Mouse (Mus musculus) central nervous system, embryonic 14 days (tissue): ENCODE results near the gene Scrn1. TPM values are rescaled to one million over a fixed set of nuclear protein-coding genes. Genes with fewer than 3 reads are reported as not detected.

Experiments used
- polyA plus RNA-seq: library from polyadenylated mRNA; depleted of rRNA; stranded (reverse); fragments of >200 nt; gene quantifications from 2 replicates; pipeline ENCODE4 v1.2.3, GENCODE M21; 2012; rRNA removed

The Scrn1 gene
- polyA plus RNA-seq, result 63.2 and 78.4 TPM in 2 replicates

DNA sequence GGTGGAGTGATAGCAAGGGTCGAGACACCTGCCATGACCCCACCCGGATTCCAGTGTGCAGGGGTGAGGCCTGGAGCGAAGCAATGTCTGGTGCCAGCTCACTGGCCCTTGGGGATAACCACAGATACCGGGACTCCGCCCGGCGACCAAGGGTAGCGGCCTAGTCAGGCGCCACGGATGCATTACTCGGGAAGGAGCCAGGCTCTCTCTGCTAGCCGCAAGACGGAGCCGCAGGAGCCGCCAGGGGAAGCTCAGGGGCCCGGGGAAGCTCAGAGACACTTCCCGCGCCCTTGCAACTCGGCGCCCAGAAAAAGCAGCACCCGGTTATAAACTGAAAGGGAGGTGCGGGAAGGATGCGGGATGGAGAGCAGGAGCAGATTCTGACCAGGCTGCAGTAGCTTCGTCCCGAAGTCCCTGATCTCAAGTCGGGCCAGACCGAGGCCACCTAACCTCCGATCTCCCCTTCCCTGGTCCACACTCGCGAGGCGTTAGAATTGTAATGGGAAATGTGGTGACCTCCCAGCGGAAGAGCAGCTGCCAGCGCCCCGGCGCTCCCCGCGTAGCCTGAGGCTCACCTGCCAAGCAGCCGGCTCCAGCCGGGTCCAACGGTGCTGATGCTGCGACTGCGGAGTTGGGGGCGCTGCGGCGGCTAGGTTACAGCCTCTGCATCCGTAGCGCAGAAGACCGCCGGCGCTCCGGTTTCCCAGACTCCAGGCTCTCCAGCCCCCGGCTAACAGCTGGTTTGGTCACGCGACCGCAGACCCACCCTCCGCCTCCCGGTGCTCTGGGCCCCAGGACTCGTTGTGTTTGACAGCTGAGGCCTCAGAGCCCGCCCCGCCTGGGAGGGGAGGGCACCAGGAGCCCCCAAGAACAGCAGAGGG, at the start of gene Scrn1:
Scrn1 (minus strand) TSS at position 825 of the 881 bp plus-strand sequence.

DNA sequence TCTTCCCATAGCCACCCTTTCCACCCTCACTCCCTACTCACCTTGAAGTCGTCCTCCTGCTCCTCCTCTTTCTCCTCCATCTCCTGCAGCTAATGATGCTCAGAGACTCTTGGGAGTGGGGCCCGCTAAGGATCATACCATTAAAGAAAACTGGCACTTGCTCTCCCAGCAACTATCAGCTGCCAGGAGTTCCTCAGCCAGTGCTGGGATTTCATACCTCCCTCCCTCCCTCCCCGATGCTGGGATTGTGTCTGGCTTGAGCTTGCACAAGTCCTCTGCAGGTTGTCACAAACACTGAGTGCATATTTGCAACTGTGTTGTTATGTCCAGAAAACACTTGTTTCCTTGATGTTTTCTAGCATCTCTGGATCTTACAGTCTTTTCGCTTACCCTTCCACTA, 30.9 kb upstream of the Scrn1 start, which contains the start of gene Fkbp14:
Fkbp14 (minus strand) TSS at position 101 of the 400 bp plus-strand sequence.

DNA sequence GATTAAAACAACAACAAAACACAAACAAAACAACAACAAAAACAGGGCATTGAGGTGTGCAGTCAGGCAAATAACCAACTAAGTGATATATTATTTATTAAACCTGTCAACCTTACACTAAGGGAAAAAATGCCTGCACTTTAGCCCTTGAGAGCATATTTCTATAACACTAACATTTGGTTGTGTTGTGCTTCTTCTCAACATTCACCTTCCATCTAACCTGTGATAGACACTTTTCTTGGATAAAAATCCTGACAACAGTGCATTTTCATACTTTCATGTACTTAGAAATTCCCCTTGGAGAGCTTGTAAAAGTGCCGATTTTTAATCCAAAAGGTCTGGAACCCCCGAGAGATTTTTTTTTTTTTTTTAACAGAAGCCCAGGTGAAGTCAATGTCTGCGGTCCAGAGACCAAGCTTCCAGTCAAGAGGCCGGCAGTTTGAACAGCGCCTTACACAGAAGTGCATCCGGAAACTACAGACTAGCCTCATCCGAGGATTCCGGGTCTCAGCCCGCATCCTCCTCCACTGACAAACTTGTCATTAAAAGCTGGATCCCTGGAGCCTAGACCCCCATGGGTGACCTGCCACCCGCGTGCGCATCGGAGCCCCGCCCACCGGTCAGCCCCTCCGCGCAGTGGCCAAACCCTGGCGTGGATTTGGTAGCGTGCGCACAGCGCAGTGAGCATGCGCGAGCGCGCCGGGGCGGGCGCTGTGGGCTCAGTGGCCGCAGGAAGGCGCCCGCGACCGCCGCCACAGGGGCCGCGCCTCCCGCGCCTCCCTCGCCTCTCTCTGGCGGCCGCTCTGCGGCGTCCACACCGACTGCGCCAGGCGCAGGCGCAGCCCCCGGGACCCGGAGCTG, 28.4 kb upstream of the Scrn1 start, which contains the start of gene Plekha8:
Plekha8 (plus strand) TSS at position 643 of the 861 bp plus-strand sequence.

Other genes with a start within 250 kb of the Scrn1 start
- 2.3 and 2.5 TPM in 2 replicates for gene Prr15, start 240.7 kb downstream of the Scrn1 start, polyA plus RNA-seq
- 7.3 and 8.4 TPM in 2 replicates for gene Wipf3, start 136.9 kb downstream of the Scrn1 start, polyA plus RNA-seq
- 13.8 and 14.7 TPM in 2 replicates for gene Plekha8, start 28.6 kb upstream of the Scrn1 start, polyA plus RNA-seq
- 13.2 and 23.7 TPM in 2 replicates for gene Fkbp14, start 30.8 kb upstream of the Scrn1 start, polyA plus RNA-seq
- gene Mturn, start 115.1 kb upstream of the Scrn1 start, polyA plus RNA-seq, result 51.5 and 60.0 TPM in 2 replicates